Mouse (Mus musculus): Measurements from ENCODE around the gene Olfr539.
"Not testable (repeated sequence)": the region's sequence is repeated elsewhere in the genome, so short reads cannot be mapped to it uniquely, and the experiment has no call there.

Gene Olfr539

DNA sequence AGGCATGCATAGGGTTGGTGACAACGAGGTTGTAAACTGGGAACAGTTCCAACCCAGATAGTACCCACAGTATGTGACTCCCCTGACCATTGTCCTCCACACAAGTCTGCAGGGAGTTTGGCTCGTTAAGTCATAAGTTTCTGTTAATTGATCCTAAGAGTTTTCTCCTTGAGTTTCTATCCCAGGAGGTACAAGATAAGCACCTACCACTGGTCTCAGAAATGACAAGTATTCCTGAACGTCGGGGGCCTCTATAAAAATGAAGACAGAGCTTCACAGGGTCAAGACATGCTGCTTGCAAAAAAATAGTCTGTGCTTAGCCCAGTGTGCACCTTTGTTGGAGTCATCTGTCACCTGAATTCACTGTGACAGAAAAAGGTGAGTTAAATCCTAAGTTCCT is at the start of gene Olfr539:
Gene Olfr539 (plus strand): TSS at position 301 of the 400 bp plus-strand sequence.
- DNase-seq (ENCODE audit: extremely low read depth, insufficient read length, low spot score): no peak

DNA sequence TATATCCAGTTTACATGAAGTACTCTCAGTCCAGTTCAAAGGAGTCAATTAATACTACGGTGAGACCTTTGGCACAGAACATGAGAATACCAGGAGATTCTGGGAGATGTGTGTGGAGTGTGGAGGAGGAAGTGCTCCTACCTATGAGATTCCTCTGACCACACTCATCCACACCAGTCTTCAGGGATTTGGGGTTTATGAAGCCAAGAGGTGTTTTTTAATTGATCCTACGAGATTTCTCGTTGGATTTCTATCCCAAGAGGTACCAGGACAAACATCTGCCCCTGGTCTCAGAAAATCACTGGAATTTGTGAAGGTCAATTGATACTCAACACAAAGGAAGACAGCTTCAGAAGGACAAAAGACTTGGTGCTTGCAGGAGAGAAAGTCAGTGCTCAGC is 31.1 kb upstream of the Olfr539 start, which contains the start of gene Olfr61:
Gene Olfr61 (plus strand): TSS at position 301 of the 400 bp plus-strand sequence.
- not testable (repeated sequence) for DNase-seq (ENCODE audit: extremely low read depth, insufficient read length, low spot score)

DNA sequence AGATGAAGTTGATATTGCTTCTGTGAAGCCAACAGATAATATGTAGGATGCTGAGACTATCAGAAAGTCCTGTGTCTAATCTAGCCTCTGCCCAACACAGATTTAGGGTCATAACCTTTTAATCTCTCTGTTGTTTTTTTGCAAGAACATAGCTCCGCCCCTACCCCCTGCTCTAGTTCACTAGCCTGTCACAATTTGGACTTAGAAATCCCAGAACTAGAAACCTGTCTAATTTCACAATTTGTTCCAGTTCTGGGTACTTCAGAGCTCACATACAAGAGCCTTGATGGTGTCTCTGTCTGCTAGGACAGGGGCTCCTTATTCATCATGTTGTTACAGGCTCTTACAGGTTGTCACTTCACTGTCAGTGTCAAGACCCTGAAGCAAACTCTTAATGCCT is 29.2 kb upstream of the Olfr539 start:
- no peak for DNase-seq (ENCODE audit: extremely low read depth, insufficient read length, low spot score)

DNA sequence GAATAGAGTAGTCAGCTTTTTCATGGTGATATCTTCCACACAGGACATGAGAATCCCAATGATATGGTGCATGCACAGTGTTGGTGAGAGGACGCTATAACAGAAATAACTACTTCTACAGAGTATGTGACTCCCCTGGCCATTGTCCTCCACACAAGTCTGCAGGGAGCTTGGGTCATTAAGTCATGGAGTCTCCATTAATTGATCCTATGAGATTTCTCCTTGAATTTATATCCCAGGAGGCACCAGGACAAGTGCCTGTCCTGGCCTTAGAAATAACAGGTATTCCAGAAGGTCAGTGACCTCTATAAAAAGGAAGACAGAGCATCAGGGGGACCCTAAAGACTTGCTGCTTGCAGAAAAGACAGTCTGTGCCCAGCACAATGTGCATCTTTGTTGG is 13.6 kb upstream of the Olfr539 start, which contains the start of gene Olfr53:
Gene Olfr53 (plus strand): TSS at position 301 of the 400 bp plus-strand sequence.
- no peak for DNase-seq (ENCODE audit: extremely low read depth, insufficient read length, low spot score)

DNA sequence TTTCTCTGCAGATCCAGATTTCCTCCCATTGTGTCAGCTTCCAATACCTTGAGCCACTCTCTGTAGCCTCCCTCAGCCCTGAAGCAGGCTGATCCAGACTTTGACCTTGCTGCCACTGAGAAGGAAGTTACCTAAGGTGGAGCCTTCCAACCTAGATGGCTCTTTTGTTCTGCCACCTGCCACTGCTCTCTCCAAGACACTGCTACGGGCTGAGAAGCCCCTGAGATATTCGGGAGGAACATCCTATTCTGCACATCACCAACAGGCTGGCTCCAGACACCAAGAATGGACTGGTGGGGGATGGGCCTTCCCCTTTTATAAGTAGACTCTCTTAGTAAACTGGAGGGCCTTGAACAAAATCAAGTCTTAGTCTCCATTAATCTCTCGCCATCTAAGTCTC is 11.0 kb downstream of the Olfr539 start:
- not testable (repeated sequence) for DNase-seq (ENCODE audit: extremely low read depth, insufficient read length, low spot score)

DNA sequence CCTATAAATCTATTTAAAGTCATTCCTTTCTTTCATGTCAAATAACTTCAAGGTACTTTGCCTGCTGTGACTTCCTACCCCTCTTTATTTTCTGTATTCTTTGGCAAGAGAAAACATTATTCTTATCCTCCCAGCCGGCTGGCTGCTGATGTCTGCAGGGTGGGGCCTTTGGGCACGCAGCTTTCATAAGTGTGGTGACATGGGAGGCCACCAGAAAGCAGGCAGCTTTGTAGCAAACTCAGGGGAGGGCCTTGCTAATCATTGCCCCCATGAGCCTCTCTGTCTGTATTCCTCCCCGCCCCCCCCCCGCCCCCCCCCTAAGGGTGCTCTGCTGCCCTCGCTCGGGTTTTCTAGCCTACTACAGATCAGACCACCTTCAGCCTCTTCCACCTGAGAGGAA is 16.1 kb downstream of the Olfr539 start:
- no peak for DNase-seq (ENCODE audit: extremely low read depth, insufficient read length, low spot score)

DNA sequence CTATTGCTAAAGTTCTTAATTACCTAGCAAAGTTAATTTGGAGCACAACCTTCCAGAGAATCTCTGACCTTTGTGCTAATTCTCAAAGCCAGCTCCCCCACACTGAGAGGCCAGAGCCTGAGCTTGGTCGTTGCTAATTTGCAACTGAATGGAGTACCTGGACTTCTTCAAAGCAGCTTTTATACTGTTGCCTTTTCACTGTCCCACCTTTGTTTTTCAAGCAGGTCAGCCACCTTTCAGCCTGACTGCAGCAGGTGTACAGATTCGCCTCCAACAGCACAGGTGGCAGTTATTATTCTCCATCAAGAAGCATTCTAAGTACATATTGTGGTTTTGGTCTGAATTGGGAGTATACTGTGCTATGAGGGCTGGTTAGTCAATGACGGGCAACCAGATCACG is 19.9 kb downstream of the Olfr539 start:
- not testable (repeated sequence) for DNase-seq (ENCODE audit: extremely low read depth, insufficient read length, low spot score)

DNA sequence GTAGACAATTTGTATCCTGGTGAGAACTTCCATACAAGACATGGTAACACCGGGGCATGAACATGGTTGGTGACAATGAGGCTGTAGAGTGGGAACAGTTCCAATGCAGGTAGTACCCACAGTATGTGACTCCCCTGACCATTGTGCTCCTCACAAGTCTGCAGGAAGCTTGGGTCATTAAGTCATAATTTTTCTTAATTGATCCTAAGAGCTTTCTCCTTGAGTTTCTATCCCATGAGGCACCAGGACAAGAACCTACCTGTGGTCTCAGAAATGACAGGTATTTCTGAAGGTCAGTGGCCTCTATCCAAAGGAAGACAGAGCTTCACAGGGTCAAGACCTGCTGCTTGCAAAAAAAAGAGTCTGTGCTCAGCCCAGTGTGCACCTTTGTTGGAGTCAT is 21.9 kb downstream of the Olfr539 start, which contains the start of gene Olfr45:
Gene Olfr45 (plus strand): TSS at position 301 of the 400 bp plus-strand sequence.
- no peak for DNase-seq (ENCODE audit: extremely low read depth, insufficient read length, low spot score)

DNA sequence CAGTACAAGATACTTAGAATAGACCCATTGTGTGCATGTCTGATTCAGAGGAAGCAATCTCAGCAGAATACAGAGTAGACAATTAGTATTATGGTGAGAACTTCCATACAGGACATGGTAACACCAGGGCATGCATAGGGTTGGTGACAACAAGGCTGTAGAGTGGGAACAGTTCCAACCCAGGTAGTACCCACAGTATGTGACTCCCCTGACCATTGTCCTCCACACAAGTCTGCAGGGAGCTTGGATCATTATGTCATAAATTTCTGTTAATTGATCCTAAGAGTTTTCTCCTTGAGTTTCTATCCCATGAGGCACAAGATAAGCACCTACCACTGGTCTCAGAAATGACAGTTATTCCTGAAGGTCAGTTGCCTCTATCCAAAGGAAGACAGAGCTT is 37.2 kb downstream of the Olfr539 start, which contains the start of gene Olfr541:
Gene Olfr541 (plus strand): TSS at position 301 of the 400 bp plus-strand sequence.
- DNase-seq (ENCODE audit: extremely low read depth, insufficient read length, low spot score): no peak

DNA sequence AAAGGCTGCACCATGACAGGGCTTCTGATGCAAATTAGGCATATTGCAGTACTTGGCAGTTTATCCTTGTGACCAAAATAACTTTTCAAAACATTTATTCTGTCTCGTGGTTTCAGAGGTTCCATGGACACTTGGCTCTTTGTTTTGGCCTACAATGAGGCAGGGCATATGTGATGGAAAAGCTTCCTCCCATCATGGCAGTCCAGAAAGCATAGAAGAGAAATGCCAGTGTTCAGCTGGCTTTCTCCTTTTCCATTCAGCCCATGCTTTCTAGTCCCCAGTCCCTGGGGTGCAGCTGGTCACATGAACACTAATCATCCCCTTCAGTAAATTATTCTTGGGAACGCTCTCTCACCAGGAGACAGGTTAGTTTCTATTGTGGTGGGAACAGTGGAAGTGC is 46.6 kb downstream of the Olfr539 start:
- no peak for DNase-seq (ENCODE audit: extremely low read depth, insufficient read length, low spot score)

DNA sequence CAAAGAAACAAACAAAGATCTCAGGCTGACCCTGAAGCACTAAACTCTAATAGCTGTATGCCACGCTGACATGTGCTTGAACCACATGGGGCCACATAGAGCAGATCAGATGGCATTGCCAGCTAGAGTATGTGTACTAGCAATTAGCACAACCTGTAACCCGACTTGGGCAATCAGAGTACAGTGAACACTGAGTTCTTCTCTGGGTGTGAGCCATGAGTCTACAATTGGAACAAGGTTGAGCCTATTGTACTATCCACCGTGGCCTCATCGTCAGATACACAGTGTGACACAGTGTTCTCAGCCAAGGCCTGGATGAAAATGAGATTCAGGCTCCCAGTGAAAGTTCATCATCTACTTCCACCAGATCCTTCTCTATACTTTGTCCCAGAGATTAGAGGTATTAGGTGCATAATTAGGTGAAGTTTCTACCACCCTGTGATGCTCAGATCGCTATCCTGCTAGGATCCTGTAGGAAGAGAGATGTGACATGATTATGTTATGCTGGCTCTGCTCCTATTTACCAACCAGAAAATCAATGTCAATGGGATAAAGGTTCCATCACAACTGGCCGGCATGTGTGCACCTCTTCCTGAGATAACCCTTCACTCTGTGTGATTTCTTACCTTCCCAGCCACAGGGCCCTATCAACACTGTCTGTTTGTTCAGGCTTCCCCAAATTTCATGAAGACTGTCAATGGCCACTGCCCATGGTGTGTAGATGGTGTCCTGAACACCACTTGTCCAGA is 48.0 kb downstream of the Olfr539 start:
- DNase-seq (ENCODE audit: extremely low read depth, insufficient read length, low spot score): no peak

DNA sequence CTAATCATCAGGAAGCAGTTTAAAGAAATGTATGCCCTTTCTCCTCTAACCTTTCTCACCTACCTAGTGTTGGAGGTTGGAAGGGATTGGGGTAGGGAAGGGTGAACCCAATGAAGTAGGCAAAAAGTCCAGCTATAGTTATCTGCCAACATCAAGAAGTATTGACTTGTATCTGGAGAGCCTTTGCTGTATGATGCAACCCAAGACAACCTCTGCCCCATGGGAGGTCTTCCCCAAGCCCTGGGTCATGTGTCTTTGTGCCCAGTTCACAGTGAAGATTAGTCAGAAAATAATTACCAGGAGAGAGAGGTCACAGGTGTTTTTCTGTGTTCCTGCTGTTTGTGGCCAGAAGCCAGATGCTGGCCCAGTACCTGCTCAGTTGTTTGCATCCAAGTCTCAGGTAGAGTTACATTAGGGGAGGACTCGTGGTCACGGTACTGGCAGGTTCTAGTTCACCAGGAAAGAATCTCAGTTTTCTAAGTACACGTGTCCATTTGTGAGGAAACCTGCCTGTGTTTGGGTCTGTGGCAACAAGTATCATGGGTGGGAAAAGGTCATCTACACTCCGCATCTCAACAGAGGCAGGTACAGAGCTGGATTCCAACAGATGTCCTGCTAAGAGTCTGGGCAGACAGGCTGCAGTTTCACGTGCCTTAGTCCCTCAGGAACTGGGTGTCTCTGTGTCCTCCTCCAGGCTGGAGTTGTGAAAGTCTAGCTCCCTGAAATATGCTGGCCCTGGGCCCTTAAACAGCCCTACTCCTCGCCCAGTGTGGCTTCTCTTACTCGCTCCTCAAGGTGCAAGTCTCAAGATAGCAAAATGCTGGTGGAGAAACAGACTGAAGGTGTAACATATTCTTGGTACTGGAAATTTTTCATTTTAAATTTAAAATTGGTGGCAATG is 57.7 kb downstream of the Olfr539 start:
- no peak for DNase-seq (ENCODE audit: extremely low read depth, insufficient read length, low spot score)

DNA sequence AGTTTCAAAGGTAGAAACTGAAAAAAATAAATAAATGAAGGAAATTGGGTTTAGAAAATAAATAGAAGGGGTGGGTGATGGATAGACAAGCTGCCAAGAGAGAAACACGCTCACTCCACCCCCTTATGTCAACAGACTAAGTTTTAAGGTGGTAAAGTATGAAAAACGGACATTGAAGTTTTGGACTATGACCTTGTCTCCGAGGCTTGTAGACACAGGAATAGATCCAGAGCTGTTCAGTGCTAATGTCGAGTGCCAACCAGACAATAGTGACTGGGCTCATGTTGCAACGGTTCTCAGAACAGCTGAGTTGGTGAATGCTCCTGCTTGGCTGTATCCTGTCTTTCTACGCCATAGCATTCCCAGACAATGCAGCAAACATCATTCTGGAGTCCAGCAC is 61.4 kb downstream of the Olfr539 start:
- no peak for DNase-seq (ENCODE audit: extremely low read depth, insufficient read length, low spot score)

DNA sequence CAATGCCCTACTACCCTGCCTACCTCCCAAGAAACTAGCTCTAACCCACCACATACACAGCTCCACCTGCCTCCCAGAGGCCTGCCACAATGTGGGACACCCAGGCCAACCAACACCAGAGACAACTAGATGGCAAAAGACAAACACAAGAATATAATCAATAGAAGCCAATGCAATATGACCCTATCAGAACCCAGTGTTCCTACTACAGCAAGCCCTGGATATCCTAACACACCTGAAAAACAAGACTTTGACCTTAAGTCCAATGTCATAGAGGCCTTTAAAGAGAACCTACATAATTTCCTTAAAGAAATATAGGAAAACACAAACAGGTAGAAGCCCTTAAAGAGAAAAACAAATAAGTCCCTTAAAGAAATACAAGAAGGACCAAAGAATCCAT is 65.8 kb downstream of the Olfr539 start:
- no peak for DNase-seq (ENCODE audit: extremely low read depth, insufficient read length, low spot score)
